Mouse (Mus musculus) thymus, adult 2 months (tissue): ENCODE data around the gene Cand2.

ENCODE experiments used
- CTCF ChIP-seq: fragments of 200-500 bp; IDR thresholded peaks from 2 replicates; pipeline ENCODE4 v1.5.1; 2012; ENCODE audit warnings: mild to moderate bottlenecking, control low read depth, low read length, moderate library complexity, borderline replicate concordance; ENCODE audit not compliant: control insufficient read depth, poor library complexity, insufficient read depth; ENCODE audit errors: extremely low read depth
- POLR2A ChIP-seq: fragments of 200-500 bp; IDR thresholded peaks from 2 replicates; pipeline ENCODE4 v1.6.1; 2012; ENCODE audit warnings: mild to moderate bottlenecking, low read length, control low read depth, moderate library complexity; ENCODE audit not compliant: control insufficient read depth, poor library complexity, insufficient read depth; ENCODE audit errors: extremely low read depth

GRCm38 (mm10) chr6:115803541-115804382, 29.4 kb downstream of the Cand2 start:
- TF ChIP-seq CTCF (peak; percentile 34; the same call in 1 of the 2 replicates), POLR2A (no peak)
